Mouse (Mus musculus): ENCODE results near the gene Pkn1.
A peak's percentile ranks its signal among the peaks of the same experiment; 100 is the strongest.

The Pkn1 gene

DNA sequence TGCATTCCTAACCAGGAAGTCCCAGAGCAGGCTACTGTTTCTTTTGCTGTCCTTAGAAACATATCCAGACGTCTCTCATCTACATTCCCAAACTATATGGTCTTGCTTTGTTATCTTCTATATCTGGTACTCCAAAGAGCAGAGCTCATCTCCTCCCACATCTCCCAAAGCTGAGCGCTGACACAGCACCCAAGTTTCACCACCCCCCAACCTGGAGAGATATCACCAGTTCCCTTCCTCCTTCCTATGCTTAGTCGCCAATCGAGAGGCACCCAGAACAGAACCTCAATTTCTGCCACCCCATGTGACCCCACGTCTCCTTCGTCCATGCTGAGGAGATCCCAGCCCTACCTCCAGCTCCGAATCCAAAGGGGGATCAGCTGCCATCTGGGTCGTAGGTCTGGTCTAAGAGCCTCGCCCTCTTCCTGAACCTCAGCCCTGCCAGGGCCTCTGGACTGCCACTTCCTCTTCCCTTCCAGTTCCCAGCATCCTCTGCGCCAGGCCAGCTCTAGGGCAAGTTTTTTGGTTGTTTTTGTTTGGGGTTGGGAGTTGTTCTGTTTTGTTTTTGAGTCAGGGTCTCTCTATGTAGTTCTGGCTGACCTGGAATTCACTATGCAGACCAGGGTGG is 5.3 kb downstream of the Pkn1 start:
- DNase-seq (ENCODE audit: low spot score) = no peak

DNA sequence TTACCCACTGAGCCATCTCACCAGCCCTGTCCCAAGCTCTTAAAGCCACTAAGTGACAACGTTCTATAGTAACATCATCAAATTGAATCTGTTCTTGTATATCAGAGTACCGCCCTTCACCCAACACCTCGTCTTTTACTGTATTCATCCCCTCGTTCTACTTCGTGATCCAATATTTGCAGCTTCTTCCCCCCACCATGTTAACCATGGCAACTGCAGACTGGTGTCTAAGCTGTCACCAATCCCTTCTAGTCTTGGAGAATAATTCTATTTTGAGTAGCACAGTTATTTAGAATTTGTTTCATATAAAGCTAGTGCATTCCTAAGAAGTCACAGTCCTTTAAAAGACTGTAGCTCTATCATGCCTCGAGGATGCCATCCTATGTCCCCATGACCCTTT is 9.7 kb downstream of the Pkn1 start:
- no peak for DNase-seq (ENCODE audit: low spot score)

DNA sequence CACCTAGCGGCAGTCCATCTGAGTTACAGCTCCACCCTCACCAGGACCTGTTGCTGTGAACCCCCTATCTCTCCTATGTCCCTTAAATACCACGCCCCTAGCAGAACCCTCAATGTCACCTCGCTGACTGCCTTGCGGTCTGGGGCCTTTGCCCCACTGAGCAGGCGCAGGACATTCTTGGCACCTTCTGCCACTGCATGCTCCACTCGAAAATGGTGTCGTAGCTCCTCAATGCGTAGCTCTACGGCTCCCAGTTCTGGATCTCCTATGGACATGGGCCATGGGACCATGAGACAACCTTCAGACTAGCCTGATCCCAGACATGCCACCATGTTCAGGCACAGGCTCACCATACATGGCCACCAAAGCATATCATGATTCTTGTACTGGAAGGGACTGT is 14.5 kb downstream of the Pkn1 start:
- no peak for DNase-seq (ENCODE audit: low spot score)

DNA sequence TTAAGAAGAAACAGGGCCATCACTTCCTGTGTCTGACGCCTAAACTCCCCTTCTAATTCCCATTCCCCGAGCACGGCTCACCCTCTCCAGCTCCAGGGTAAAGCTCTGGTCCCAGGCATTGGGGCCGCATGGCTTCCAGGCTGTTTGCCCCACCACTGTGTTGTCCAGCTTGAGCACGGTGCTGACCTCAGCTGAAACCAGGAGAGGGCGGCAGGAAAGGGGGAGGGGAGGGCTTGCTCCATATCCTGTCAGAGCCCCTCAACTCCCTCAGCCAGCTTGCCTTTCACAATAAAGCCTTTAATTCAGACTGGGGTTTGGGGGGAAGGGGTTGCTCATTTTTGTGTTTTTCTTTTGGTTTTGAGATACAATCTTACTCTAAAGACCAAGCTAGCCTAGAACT is 17.9 kb downstream of the Pkn1 start:
- no peak for DNase-seq (ENCODE audit: low spot score)

DNA sequence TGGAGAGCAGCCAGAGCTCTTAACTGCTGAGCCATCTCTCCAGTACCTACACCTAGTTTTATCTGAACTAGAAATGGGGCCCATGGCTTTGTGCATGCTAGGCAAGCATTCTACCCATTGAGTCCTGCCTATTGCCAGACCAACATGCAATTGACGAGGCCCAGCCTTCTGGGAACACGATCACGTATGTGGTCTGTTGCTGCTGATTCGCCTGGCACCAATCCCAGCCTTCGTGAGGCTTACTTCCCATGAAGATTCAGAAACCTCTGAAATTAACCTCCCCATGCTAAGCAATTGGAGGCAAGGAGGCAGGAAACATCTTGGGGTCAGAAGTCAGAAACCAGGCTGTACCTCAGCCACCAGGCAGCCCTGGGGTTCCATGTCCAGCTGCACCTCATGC is 18.4 kb downstream of the Pkn1 start:
- DNase-seq (ENCODE audit: low spot score) = no peak

DNA sequence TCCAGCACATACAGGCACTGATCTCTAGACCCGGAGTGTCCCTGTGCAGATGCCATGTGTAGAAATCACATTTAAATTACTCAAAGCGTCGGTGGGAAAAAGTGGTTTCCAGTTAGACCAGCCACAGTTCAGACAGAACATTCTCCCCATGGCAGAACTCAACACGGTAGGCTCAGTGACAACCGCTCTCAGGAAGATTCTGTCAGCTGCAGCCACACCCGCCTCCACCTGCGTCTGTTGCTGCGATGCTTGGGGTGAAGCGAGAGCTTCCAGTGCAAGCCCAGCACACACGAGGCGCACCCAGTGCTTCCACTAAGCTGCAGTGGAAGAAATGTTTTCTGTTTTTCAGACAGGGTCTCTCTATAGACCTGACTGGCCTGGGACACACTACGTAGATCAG is 19.1 kb downstream of the Pkn1 start:
- no peak for DNase-seq (ENCODE audit: low spot score)

DNA sequence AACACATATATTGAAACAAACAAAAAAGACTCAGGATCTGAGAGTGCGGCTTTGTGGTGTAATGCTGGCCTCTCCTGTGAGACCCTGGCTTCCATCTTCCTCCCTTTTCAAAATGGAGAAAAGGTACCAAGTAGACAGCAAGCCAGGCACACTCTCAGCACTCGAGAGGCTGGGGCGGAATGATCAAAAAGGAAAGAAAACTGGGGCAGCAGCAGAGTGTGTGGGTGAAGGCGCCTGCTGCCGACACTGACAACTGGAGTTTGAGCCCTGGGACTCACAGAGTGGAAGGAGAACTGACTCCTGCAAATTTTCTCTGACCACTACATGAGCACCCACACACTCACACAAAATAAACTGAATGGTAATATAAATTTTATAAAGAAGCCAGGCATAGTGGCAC is 24.5 kb downstream of the Pkn1 start:
- DNase-seq (ENCODE audit: low spot score) = no peak

- DNase-seq (ENCODE audit: low spot score) = no peak
These were observed 26.0 kb downstream of the Pkn1 start for GRCm38 (mm10) chr8:83672936-83673335.

DNA sequence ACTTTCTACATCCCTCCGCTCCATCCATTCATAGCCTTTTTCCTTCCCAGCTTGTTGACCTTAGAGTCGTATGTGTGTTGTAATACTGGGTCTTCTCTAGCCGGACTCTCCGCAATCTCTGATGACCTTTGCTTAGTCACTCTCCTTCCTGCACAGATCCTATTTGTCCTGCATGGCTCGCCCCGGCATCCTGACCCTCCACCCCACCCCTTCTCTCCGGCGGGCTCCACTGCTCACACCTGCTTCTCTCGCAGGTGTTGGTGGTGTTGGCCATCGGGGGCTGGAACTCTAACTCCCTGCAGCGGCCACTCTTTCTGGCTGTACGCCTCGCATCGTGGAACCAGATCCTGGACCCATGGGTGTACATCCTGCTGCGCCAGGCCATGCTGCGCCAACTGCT is 30.0 kb downstream of the Pkn1 start:
- DNase-seq (ENCODE audit: low spot score) = no peak

- no peak for DNase-seq (ENCODE audit: low spot score)
These were observed 30.7 kb downstream of the Pkn1 start for GRCm38 (mm10) chr8:83668010-83668916.

DNA sequence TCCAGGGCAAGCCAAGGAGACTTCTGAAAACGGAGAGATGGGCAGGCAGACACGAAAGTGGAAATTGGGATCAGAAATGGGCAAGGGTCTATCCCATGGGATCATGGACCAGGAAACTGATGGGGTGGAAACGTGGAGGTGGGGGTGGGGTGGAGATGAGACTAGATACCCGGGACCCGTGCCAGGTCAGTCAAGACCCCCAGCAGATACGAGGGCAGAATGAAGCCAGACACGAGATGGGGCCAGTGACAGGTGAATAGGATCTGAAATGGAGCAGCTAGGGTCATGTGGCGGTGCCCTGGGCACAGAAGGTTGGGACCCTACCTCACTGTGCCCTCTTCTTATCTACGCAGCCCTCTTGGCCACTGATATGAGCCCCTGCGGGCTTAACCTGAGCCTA is 31.5 kb downstream of the Pkn1 start:
- no peak for DNase-seq (ENCODE audit: low spot score)

DNA sequence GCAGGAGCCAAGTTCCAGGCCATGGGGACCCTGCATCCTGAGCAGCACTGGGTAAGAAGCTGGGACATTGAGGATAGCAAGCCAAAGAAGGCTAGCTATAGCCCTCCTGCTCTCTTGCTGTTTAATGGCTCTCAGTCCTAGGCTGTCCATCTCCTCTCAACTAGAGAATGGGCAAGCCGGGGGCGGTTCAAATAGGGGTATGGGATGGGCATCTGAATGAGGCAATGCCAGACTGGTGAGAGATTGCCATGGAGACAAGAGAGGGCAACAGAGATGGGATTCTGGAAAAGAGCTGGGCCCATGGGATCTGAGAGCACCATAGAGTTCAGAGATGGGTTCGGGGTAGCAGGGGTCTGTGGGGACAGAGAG is 32.1 kb downstream of the Pkn1 start:
- DNase-seq (ENCODE audit: low spot score) = no peak

- DNase-seq (ENCODE audit: low spot score) = no peak
These were observed 32.8 kb downstream of the Pkn1 start, which contains the start of gene Ptger1 for GRCm38 (mm10) chr8:83665969-83666865. Ptger1 (plus strand) TSS chr8:83666678.

DNA sequence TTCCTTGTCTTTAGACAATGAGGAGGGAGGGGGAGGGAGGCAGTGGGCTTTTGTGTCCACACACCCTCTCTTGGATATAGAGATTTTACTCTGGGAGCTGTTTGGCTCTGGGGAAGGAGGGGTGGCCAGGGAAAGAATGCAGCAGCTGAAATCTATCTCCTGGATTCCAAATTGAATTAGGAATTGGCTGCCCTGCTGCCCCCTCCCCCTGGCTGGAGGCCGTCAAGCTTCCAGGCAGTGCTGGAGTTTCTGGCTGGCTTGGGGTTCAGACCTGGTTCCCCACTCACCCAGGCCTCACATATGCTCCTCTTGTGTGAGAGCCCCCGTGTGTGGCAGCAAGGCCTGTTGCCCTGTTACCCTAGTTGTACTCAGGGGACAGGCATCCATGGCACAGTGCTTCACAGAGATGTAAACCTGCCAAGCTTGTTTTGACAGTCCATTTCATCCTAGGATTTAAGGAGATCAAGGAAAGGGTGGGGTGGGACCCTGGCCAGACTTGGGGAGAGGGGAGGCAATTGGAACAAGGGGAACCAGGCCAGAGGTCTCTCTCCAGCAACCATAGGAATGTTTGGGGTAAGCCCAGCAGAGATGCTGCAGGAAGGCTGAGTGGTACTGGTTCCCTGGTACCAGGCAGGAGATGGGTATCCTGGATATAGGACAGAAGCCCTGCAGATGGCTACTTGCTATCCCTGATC is 33.9 kb downstream of the Pkn1 start:
- DNase-seq (ENCODE audit: low spot score) = no peak

- DNase-seq (ENCODE audit: low spot score) = no peak
These were observed 34.9 kb downstream of the Pkn1 start for GRCm38 (mm10) chr8:83664096-83664495.

- DNase-seq (ENCODE audit: low spot score) = peak; percentile 90
These were observed 36.6 kb downstream of the Pkn1 start for GRCm38 (mm10) chr8:83662421-83662826.

DNA sequence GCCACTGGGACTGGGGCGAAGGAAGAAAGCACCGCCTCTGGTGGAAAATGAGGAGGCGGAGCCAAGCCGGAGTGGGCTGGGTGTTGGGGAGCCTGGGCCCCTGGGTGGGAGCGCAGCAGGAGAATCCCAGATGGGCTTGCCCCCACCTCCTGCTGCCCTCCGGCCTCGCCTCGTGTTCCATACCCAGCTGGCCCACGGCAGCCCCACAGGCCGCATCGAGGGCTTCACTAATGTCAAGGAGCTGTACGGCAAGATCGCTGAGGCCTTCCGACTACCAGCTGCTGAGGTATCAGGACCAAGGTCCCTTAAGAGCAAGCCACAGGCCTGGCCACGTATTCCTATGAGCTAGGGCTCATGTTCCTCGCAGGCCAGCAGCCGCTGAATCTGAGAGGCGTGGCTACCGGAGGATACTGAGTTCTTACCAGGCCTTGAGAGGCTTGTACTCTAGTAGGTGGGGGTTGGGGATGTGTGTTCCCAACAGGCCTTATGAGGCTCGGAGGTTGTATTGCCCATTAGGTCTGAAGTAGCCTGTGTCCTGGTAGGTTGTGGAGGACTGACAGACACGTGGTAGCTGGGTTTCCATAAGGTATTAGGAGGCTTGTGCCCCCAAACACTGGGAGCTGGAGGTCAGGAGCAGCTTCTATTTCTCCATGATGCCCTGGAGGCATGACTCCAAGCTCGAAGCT is 37.8 kb downstream of the Pkn1 start:
- DNase-seq (ENCODE audit: low spot score) = no peak

DNA sequence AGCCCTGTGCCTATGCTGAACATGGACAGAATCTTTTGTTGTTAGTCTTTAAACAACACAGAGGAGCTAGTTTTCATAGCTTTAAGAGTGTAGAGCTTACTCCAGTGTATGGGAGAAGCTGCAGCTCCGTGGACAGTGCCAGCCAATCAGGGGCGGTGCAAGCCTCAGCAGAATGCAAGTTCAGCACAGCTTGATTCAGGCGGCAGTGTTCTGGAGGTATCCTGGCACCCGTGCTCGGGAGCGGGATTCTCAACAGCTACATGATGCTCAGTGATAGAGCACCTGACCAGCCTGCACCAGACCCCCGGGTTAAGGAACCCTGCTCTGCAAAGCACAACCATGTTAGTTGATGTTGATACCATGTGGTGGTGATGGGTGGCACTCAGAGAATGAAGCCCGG is 38.4 kb downstream of the Pkn1 start:
- DNase-seq (ENCODE audit: low spot score) = no peak

DNA sequence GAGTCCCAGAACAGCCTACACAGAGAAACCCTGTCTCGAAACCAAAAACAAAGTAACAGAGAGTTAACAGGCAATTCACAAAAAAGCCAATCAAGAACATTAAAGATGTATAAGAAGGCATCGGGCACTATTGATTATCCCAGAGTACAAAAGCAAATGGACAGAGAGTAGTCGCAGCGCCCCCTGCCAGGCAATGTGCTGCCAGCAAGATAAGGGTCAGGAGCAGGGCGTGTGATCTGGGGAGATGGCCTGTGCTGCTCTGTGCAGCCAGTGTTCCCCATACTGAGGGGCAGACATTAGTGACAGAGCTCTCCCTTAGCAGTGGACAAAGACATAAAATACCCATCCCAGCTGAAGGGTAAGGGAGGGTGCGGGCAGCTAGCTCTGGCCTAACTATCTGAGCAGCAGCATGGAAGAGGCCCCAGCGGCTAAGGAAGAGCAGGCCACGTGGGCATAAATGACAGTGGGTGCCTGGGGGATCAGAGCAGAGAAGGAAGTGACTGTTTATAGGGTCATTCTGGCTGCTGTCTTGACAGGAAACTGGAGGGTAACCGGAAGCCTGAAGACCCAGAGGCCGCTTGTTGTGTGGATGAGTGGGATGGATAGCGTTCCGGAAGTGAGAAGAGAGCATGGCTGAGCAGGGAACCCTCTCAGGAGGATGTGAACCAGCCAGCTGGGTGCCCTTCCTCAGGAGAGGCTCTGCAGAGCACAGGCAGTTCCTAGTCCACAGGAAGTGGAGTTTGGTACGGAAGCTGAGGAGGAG is 42.3 kb downstream of the Pkn1 start:
- DNase-seq (ENCODE audit: low spot score) = no peak

- DNase-seq (ENCODE audit: low spot score) = no peak
These were observed 42.9 kb downstream of the Pkn1 start for GRCm38 (mm10) chr8:83656043-83656442.

GRCm38 (mm10) chr8:83654725-83655124 is 44.3 kb downstream of the Pkn1 start:
- no peak for DNase-seq (ENCODE audit: low spot score)
